Mouse (Mus musculus): ENCODE data around the gene Dhx15.

DNA sequence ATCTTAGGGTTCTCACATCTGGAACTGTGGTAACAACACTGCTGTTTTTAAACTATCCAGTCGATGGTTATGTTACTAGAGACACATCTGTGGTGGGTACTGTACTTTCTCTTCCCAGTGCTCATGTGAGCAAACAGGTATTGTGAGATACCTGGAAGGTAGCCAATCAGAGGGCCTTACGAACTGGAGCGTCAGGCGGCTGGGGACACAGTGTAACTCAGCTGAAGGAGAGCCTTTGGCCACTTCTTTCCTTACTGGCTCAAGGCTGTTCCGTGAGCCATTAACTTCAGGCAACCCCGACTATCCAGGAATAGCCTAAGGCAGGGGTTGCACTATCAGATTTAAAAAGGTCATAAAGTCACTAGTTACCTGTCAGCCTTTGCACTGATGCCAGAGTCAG lies 51.5 kb downstream of the Dhx15 start:
- TF ChIP-seq GATA1 (IDR thresholded peaks at IDR 0.05; ENCODE audit: low read length): no peak
- no peak for TF ChIP-seq TAL1 (IDR thresholded peaks at IDR 0.05; ENCODE audit: low read length)

Measured in erythroblast, embryonic 14.5 days (primary cell).